Mouse (Mus musculus) cortical plate, adult 2 months (tissue): ENCODE results near the gene Slc23a3.

Experiments
- CTCF ChIP-seq: fragments of 200-500 bp; IDR thresholded peaks from 2 replicates; pipeline ENCODE4 v1.5.1; 2011; ENCODE audit warnings: mild to moderate bottlenecking, control low read depth, low read length; ENCODE audit not compliant: insufficient read depth; ENCODE audit errors: extremely low read depth
- POLR2A ChIP-seq: fragments of 200-500 bp; IDR thresholded peaks from 2 replicates; pipeline ENCODE4 v1.6.1; 2011; ENCODE audit warnings: mild to moderate bottlenecking, low read length, control low read depth; ENCODE audit not compliant: insufficient read depth; ENCODE audit errors: extremely low read depth

GRCm38 (mm10) chr1:75181377-75181870 is 47.7 kb upstream of the Slc23a3 start:
- TF ChIP-seq POLR2A, result no peak
- TF ChIP-seq CTCF, result no peak
